Mouse (Mus musculus): Measurements from ENCODE around the gene Hist1h3a. TPM values are rescaled to one million over a fixed set of nuclear protein-coding genes. Genes with fewer than 3 reads are reported as not detected.
A peak's percentile ranks its signal among the peaks of the same experiment; 100 is the strongest.
"Not testable (repeated sequence)": the region's sequence is repeated elsewhere in the genome, so short reads cannot be mapped to it uniquely, and the experiment has no call there.

Hist1h3a gene
- polyA plus RNA-seq, 1 experiment from 2014 or later, result 2.5 TPM

DNA sequence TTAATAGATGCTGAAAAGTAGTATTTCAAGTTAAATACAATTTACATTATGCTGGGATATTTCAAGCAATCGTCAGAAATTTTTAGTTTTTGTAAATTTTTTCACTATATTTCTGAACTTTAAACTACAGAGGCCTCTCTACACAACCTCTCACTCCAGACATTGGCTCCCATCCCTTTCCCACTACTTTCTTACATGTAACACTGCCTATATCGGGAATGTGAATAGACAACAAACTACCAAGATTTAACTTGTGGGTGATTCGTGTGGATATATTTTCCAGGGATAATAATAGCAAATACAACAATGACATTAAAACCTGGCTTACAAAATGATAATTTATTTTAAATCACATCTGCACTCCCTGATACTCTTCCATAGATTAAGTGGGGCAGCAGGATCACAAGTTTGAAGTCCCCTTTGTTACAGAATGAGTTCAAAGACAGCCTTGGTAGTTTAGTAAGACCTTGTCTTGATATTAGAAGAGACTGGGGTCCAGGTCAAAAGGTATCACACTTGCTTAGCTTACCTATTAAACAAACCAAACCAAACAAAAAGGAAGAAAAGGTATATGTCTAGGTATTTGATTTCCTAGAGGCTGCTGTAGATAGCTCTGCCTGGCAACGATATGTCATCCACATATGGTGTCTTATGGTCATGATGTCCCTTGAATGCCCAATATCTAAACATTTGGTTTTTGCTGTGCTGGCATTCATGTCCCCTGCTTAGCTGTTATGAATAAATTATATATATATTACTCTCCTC, 8.7 kb downstream of the Hist1h3a start:
- Histone ChIP-seq H3K27ac (no peak overlapping the region), H3K4me1 (replicated peaks) (peaks cover 8% of the 10 kb centered on the region), H3K9ac (no peak overlapping the region), H3K9me3 (no peaks in the 10 kb centered on the region), H3K4me3 (no peak overlapping the region), H3K36me3 (no peaks in the 10 kb centered on the region), H3K4me2 (no peak overlapping the region; the same call in 1 of the 2 replicates), H3K27me3 (no peaks in the 10 kb centered on the region)
- WGBS, result 55% methylated on average over 4 of the region's 4 CpGs
- no peak for ATAC-seq (ENCODE audit: low FRiP score)

DNA sequence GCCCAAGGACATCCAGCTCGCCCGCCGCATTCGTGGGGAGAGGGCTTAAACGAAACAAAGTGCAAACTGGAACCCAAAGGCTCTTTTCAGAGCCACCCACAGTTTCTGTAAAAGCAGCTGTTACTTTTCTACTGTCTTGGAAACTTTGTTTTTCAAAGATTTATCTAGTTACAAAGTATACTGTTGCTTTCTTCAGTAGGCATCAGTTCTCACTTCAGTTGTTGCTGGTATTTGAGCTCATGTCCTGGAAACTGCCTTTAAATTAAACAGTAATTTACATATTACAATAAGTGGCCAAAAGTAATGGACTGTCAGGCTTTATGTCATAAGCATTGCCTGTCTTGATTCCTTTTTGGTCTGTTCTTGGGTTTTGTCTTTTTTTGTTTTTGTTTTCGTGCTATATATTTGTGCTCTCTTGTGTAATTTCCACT, 9.4 kb downstream of the Hist1h3a start:
- WGBS, result 2% methylated on average over 6 of the region's 6 CpGs
- Histone ChIP-seq H3K4me2 (peak overlapping the region; percentile 49), H3K27ac (no peak overlapping the region), H3K9me3 (no peaks in the 10 kb centered on the region), H3K9ac (peak overlapping the region; percentile 43; the same call in 1 of the 2 replicates), H3K4me1 (replicated peaks) (peaks cover 13% of the 10 kb centered on the region), H3K4me3 (peak overlapping the region; percentile 26), H3K27me3 (no peaks in the 10 kb centered on the region), H3K36me3 (no peaks in the 10 kb centered on the region)
- ATAC-seq (ENCODE audit: low FRiP score), result no peak

DNA sequence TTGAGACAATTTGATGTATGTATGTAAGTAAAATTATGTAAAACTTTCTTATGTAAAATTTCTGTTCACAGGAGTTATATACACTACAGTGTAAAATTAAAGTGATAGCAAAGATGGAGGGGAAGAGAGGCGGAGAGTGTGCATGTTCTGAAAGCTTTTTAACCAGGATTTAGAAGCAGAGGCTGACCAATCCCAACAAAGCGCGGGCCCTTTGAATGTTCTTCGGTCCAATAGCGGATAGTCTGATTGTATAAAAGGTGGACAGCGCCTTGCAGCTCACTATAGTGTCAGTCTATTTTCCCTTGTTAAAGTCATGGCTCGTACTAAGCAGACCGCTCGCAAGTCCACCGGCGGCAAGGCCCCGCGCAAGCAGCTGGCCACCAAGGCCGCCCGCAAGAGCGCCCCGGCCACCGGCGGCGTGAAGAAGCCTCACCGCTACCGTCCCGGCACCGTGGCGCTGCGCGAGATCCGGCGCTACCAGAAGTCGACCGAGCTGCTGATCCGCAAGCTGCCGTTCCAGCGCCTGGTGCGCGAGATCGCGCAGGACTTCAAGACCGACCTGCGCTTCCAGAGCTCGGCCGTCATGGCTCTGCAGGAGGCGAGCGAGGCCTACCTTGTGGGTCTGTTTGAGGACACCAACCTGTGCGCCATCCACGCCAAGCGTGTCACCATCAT, 10.0 kb downstream of the Hist1h3a start, which contains the start of gene Hist1h3b:
Gene Hist1h3b, plus strand, starts transcription at position 201 of the 675 bp plus-strand sequence.
- peak; percentile 66 for ATAC-seq (ENCODE audit: low FRiP score)
- not testable (repeated sequence) for H3K9me3 ChIP-seq, H3K27me3 ChIP-seq, H3K36me3 ChIP-seq
- 2% methylated on average over 18 of the region's 47 CpGs for WGBS
- peak within 1 kb of the TSS; percentile 67; the same call in 1 of the 2 replicates for H3K9ac ChIP-seq
- peak within 1 kb of the TSS; percentile 44 for H3K4me3 ChIP-seq
- peaks cover 14% of the 10 kb centered on the region for H3K4me1 ChIP-seq (replicated peaks)
- H3K27ac ChIP-seq, result peak within 1 kb of the TSS; percentile 94
- H3K4me2 ChIP-seq, result peak within 1 kb of the TSS; percentile 69

DNA sequence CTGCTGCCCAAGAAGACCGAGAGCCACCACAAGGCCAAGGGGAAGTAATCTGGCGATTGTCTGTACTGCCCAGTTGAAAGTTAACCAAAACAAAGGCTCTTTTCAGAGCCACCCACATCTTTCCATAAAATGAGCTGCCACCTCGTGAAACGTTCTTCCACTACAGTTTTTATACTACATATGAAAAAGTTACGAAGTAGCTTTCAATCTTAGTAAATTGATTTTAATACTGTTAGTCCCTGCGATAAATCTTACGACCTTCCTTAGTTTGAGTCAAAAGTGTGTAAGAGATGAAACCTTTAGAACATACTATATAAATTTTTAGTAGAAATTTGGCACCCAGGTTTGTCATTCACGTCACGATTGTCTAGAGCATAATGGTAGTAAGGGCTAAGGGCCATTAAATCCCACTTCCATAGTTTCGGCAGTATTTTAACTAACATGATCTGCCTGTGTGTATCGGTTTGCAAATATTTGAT, 10.7 kb downstream of the Hist1h3a start:
- Histone ChIP-seq H3K36me3 (no peaks in the 10 kb centered on the region), H3K4me1 (replicated peaks) (peaks cover 16% of the 10 kb centered on the region), H3K4me3 (peak overlapping the region; percentile 44), H3K4me2 (peak overlapping the region; percentile 69), H3K27ac (peak overlapping the region; percentile 94), H3K27me3 (no peaks in the 10 kb centered on the region), H3K9me3 (no peaks in the 10 kb centered on the region), H3K9ac (peak overlapping the region; percentile 67; the same call in 1 of the 2 replicates)
- WGBS, result 2% methylated on average over 11 of the region's 11 CpGs
- 0 out of 2 replicates have a peak, but pooled peaks have one; percentile 21 for ATAC-seq (ENCODE audit: low FRiP score)

DNA sequence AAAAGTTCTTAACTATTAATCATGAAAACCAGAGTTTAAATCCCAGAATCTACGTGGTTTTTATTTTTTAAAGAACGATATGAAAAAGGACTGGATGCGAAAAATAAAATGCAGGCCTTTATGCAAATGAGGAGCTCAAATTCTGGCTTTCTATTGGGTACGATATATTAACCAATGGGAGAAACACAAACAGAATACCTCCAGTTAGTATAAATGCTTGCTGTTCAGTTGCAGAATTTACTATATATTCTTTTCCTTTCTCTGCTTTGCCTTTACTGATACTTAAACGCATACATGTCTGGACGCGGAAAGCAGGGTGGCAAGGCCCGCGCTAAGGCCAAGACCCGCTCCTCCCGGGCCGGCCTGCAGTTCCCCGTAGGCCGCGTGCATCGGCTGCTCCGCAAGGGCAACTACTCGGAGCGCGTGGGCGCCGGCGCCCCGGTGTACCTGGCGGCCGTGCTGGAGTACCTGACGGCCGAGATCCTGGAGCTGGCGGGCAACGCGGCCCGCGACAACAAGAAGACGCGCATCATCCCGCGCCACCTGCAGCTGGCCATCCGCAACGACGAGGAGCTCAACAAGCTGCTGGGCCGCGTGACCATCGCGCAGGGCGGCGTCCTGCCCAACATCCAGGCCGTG, 11.2 kb downstream of the Hist1h3a start, which contains the start of gene Hist1h2ab:
Gene Hist1h2ab, plus strand, starts transcription at position 288 of the 639 bp plus-strand sequence.
- H3K4me2 ChIP-seq, result peak within 1 kb of the TSS; percentile 69
- H3K4me3 ChIP-seq, result peak within 1 kb of the TSS; percentile 44
- peak within 1 kb of the TSS; percentile 94 for H3K27ac ChIP-seq
- H3K27me3 ChIP-seq, H3K36me3 ChIP-seq, H3K9me3 ChIP-seq: not testable (repeated sequence)
- peak; percentile 62 for ATAC-seq (ENCODE audit: low FRiP score)
- WGBS, result under 1% methylated on average over 32 of the region's 47 CpGs
- peaks cover 16% of the 10 kb centered on the region for H3K4me1 ChIP-seq (replicated peaks)
- peak within 1 kb of the TSS; percentile 67; the same call in 1 of the 2 replicates for H3K9ac ChIP-seq

DNA sequence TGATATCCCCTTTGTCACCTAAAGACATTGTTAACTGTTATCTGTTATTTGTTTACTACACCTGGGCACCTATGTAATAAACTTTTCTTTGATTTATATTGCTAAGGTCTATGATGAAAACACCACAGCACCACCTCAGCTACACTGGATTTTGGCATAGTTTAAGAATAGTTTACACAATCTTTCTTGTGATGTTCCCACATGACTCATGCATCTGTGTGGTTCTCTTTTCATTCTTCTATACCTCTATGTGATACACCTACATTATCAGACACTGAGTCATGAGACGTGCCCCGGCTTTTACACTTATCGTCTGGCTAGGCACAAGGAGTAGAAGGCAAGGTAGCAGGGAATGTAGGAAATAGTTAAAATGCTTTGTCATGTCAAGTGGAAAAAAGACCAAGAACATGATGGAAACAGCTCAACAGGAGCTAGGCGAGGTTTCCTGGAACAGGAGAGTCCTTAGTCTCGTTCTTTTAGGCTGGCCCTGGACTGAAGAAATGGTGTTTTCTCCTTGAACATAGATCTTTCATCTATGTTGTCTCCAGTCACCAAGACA, 12.5 kb downstream of the Hist1h3a start:
- H3K4me2 ChIP-seq, result no peak overlapping the region
- no peak for ATAC-seq (ENCODE audit: low FRiP score)
- peaks cover 16% of the 10 kb centered on the region for H3K4me1 ChIP-seq (replicated peaks)
- H3K27me3 ChIP-seq, result no peaks in the 10 kb centered on the region
- no peaks in the 10 kb centered on the region for H3K9me3 ChIP-seq
- H3K36me3 ChIP-seq, result no peaks in the 10 kb centered on the region
- H3K4me3 ChIP-seq, result no peak overlapping the region
- no peak overlapping the region for H3K9ac ChIP-seq
- 92% methylated on average over 5 of the region's 5 CpGs for WGBS
- H3K27ac ChIP-seq, result no peak overlapping the region

DNA sequence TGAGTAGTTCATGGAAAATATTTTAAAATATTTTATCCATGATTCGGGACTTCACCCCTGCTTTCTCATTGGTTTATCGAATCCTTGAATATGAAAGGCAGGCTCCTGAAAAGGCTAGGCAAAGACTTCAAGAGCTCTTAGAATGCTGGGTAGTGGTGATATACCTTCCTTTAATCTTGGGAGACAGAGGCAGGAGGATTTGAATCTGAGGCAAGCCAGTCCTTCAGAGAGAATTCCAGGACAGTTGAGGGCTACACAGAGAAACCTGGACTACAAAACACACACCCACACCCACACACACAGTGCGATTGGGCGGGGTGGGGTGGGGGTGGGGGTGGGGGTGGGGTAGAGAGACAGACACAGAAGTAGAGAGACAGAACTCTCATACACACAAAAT, 14.3 kb downstream of the Hist1h3a start:
- Histone ChIP-seq H3K4me3 (no peak overlapping the region), H3K4me2 (peak overlapping the region; percentile 65), H3K4me1 (replicated peaks) (peaks cover 16% of the 10 kb centered on the region), H3K27ac (peak overlapping the region; percentile 90; the same call in 1 of the 2 replicates), H3K9ac (no peak overlapping the region), H3K9me3 (no peaks in the 10 kb centered on the region), H3K27me3 (no peaks in the 10 kb centered on the region), H3K36me3 (no peaks in the 10 kb centered on the region)
- 7% methylated on average over 4 of the region's 4 CpGs for WGBS
- ATAC-seq (ENCODE audit: low FRiP score), result no peak

DNA sequence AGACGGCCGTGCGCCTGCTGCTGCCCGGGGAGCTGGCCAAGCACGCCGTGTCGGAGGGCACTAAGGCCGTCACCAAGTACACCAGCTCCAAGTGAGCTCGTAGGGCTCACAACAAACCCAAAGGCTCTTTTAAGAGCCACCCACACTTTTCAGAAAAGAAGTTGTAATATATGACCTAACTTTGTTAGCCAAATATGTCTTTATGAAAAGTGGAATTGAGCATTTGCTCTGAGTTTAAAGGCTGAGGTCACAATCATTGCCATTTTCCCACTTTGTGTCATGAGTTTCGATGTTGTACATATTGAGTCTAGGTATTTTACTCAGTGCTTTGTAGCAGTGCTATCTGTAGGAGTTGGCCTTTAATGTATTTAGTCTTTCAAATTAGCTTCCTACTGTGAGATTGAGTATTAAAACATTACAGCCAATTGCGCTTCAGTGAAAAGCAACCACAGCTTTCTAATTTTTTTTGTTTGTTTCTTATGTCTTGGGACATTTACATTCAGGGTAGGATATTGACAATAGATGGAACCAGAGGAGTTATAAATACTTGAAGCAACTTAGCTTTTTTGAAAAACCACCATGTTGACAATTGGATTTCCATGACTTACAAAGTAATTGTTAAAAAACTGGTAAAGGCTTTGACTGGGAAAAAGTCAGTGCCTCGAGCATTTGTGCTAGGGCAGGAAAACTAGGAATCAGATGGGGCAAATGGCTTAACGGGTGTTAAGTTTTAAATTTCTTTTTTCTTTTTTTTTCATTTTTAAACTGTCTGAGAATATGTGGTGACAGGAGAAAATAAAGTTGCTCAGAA, 14.9 kb downstream of the Hist1h3a start:
- Histone ChIP-seq H3K36me3 (no peaks in the 10 kb centered on the region), H3K4me3 (peak overlapping the region; percentile 35), H3K27ac (peak overlapping the region; percentile 90), H3K9ac (peak overlapping the region; percentile 66), H3K4me1 (replicated peaks) (peaks cover 13% of the 10 kb centered on the region), H3K9me3 (no peaks in the 10 kb centered on the region), H3K4me2 (peak overlapping the region; percentile 65), H3K27me3 (no peaks in the 10 kb centered on the region)
- WGBS, result 1% methylated on average over 13 of the region's 13 CpGs
- ATAC-seq (ENCODE audit: low FRiP score), result no peak; the same call in 1 of the 2 replicates

DNA sequence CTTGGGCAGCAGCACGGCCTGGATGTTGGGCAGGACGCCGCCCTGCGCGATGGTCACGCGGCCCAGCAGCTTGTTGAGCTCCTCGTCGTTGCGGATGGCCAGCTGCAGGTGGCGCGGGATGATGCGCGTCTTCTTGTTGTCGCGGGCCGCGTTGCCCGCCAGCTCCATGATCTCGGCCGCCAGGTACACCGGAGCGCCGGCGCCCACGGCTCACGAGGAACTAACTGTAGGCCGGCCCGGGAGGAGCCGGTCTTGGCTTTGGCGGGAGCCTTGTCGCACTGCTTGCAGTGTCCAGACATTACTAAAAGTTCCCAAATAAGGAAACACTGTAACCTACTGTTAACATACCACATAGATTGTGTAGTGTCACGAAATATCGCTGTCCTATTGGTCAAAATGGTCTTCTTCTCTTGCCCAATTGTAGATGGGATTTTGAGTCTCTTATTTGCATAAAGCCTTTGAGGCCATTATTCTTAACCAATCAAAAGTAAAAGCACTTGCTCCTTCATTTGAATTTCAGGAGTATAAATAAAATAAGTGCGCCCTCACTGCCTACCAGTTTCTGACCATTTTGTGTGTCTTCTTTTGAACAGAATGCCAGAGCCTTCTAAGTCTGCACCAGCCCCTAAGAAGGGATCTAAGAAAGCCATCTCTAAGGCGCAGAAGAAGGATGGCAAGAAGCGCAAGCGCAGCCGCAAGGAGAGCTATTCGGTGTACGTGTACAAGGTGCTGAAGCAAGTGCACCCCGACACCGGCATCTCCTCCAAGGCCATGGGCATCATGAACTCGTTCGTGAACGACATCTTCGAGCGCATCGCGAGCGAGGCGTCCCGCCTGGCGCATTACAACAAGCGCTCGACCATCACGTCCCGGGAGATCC, 15.7 kb downstream of the Hist1h3a start, which contains the start of gene Hist1h2bb:
Gene Hist1h2bb, plus strand, starts transcription at position 534 of the 880 bp plus-strand sequence.
- Histone ChIP-seq H3K4me2 (peak within 1 kb of the TSS; percentile 65), H3K27ac (peak within 1 kb of the TSS; percentile 95), H3K9ac (peak within 1 kb of the TSS; percentile 66), H3K4me1 (replicated peaks) (peaks cover 13% of the 10 kb centered on the region), H3K4me3 (peak within 1 kb of the TSS; percentile 42)
- whole genome bisulfite sequencing, result under 1% methylated on average over 45 of the region's 58 CpGs
- H3K27me3 ChIP-seq, H3K36me3 ChIP-seq, H3K9me3 ChIP-seq: not testable (repeated sequence)
- peak; percentile 94 for ATAC-seq (ENCODE audit: low FRiP score)

DNA sequence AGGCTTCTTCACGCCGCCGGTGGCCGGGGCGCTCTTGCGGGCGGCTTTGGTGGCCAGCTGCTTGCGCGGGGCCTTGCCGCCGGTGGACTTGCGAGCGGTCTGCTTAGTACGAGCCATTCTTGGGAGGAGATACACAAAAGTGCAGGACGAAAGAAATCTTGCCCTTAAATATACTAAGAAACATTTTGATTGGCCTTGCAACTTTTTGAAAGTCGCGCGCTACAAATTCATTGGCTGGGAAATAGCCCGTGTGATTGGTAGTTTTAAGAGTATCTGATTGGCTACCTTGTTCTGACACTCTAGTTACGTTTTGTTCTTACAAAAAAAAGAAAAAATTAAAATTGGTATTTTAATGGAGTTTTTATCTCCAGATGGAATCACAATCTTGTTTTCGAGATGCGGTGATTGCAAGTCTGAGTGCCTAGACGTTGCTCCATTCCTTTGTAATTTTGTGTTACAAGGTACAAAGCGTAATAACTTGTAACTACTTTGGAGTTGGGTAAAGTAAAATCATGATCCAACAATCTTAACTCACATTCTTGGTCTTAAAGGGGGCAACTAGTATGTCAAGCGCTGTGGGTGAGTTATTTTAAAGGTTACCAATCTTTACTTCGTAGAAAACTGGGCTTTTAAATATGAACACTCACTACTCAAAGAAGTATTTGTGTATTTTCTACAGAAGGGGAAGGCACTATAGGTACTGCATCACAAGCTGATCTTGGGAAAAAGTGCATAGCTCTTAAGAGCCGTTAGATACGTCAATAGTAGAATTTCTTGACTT, 16.6 kb downstream of the Hist1h3a start, which contains the start of gene Hist1h3c:
Gene Hist1h3c, minus strand, starts transcription at position 222 of the 781 bp plus-strand sequence.
- Histone ChIP-seq H3K9ac (peak within 1 kb of the TSS; percentile 58; the same call in 1 of the 2 replicates), H3K36me3 (no peaks in the 10 kb centered on the region), H3K9me3 (no peaks in the 10 kb centered on the region), H3K4me2 (peak within 1 kb of the TSS; percentile 65), H3K27me3 (no peaks in the 10 kb centered on the region), H3K4me3 (peak within 1 kb of the TSS; percentile 42), H3K27ac (peak within 1 kb of the TSS; percentile 95), H3K4me1 (replicated peaks) (peaks cover 13% of the 10 kb centered on the region)
- peak; percentile 74 for ATAC-seq (ENCODE audit: low FRiP score)
- WGBS, result under 1% methylated on average over 24 of the region's 28 CpGs
